Mouse (Mus musculus) spleen, postnatal 14 days (tissue): ENCODE results near the gene Cenpm.

Experiments
- DNase-seq, 2 experiments: peaks; one replicate each; pipeline ENCODE4 v3.0.0; 2021 to 2022; ENCODE audit warnings: low spot score in 2 of 2

Cenpm gene

DNA sequence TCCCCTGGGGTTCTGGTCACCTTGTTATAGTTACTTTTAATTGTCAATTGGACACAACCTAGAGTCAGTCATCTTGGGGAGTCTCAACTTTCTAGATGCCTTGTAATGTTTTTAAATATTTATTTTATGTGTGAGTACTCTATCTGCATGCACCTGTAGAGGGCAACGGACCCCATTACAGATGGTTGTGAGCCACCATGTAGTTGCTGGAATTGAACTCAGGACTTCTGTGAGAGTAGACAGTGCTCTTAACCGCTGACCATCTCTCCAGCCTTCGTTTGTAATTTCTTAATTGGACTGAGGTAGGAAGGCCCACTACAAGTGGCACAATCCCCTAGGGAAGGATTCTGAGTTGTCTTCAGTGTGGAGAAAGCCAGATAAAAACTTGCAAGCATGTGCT, 1.2 kb downstream of the Cenpm start:
- no peak for DNase-seq

DNA sequence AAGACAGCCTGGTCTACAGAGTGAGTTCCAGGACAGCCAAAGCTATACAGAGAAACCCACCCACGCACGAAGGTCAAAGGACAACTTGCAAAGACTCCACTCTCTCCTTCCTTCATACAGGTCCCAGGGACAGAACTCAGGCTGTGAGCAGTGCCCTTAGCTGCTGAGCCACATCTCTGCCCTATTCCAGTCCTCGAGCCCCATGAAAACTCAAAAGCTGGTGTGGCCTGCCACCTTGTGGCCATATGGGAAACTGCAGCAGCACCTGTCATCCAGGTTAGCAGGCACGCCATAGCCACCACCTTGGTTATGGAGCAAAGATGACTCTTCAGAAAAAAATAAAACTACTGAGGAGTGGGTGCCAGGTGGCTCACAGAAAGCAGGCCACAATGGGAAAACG, 8.0 kb downstream of the Cenpm start:
- DNase-seq: peak; percentile 75 to 86

DNA sequence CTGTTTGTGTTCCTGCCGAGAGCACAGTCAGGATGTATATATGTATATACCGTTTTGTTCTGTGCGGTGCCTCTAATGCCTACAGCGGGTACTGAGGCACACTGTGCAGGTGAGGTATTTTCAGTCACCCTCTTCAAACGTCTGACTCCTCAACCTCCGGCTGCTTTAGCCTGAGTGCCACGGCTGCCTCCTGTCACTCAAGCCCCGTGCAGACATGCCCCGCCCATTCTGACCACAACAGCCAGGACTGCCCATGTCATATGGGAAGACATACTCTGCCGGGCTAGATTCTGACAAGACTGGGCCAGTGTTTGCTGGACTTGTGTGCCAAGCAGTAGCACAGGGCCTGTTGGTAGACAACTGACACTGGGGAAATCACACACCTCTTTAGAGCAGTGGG, 8.9 kb downstream of the Cenpm start:
- DNase-seq: no peak

DNA sequence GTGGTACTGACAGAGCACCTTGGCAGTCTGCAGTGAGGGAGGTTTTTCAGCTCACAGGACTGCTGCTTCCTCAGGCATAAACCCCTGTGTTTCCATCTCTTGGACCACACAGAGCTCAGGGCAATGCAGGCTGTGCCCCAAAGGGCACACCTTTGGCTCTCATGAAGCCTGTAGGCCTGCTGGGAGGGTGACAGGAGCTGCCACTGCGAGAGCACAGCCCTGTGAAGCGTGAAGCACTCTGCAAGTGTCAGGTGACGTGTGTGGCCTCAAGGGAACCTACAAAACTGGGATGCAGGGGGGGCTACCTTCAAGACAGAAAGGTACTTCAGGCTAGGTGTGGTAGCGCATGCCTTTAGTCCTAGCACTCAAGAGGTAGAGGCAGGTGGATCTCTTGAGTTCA, 11.9 kb downstream of the Cenpm start:
- DNase-seq: no peak

DNA sequence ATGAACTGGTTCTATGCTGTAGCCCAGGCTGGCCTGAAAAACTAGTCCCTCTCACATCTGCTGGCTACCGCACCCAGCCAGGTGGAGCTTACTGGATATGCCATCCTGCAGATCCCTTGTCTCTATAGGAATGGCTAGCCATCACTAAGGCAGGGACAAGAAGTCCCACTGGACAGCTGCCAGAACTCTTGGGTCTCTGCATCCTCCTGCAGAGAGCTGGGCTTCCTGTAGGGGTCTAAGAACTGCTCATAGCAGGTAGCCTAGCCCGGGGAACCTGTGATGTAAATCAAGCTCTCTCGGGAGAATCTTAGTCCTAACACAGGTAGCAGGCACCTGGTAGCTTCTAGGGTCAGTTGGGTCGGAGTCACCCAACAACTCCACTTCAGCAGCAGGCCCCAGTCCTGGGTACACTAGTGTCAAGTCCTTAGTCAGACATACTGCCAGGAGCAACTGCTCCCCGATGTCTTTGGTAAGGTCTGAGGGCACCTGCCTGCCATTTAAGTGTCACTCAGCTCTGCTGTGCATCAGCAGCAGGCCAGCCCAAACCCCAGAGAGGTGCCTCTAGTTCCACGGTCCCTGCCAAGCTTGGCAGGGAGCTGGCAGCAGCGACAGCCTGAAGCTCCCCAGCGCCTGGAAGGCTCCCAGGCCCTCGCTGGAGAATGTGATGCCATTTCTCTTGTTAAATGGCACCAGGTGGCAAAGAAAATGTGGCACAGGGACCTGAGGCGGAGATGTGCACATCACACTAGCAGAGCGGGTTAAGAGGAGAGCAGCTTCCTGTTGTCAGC, 12.8 kb downstream of the Cenpm start:
- DNase-seq: no peak

DNA sequence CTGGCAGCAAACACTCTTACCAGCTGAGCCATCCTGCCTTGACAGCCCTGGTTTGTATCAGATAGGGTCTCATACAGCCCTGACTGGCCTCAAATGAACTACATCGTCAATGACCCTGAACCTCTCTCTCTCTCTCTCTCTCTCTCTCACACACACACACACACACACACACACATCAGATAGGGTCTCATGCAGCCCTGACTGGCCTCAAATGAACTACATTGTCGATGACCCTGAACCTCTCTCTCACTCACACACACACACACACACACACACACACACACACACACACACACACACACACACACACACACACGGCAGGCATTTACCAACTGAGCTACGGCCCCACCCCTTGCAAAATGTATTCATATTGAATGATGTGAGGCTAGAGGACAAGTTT, 13.4 kb downstream of the Cenpm start:
- no peak for DNase-seq

DNA sequence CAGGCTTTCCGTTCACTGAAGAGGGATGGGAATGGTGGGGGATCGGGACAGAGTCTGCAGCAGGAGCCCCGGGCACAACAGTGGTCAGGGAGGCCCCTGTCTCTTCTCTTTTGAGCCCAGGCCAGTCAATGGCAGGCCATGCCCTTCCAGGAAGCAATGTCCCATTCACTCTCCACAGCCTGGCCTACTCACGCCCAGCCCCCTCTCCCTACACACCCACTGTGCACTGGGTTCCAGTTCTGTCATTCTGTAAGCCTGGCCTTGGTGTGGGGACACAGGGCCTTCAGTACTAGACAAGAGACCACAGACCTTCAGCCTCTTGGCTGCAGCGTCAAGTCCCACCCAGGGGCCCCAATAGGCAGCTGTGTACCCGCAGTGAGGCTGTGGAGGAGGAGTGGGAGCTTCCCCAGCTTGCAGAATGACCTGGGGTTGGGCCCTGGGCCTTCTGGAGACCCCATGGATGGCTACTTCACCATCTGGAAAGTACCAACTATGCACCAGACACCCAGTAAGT, 14.4 kb downstream of the Cenpm start:
- DNase-seq: no peak

DNA sequence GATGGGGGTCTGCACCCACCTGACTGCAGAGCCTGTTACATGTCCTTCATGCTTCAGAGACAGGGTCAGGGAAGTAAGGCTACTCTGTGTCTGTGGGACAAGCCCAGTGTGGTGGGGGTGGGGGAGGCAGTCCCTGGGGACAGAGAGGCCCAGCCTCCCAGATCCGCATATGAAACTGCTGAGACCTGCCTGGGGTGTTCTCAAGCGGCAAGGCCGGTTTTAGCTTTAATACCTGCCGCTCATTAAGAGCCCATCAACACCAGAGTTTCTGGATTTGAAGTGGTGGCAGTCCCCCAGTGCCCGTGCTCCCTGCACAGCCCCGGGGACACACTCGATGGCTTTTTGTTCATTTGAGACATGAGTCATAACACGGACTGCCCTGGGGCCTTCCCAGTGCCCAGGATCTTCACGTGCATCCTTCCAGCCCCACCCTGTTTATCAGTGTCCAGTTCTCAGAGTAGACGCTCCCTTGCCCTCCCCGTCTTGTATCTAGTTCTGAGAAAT, 15.0 kb downstream of the Cenpm start:
- peak in 1 of 2 experiments; percentile 61 for DNase-seq

DNA sequence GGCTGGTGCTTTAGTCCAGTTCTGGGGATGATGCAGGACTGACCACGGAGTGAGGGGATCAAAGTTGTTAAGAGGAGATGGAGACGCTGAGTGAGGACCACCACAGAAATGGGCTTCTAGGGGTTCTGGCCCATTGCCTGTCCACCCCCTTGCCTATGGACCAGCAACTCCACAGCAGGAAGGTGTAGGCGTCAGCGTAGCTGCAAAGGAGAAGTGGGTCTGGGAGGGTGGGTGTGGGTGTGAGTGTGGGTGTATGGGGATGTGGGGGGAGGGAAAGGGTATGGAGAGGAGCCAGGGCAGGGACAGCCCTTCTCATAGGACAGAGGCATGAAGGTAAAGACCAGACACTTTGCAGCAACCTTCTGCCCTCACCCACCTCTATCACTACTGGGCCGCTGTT, 18.8 kb downstream of the Cenpm start:
- no peak for DNase-seq

DNA sequence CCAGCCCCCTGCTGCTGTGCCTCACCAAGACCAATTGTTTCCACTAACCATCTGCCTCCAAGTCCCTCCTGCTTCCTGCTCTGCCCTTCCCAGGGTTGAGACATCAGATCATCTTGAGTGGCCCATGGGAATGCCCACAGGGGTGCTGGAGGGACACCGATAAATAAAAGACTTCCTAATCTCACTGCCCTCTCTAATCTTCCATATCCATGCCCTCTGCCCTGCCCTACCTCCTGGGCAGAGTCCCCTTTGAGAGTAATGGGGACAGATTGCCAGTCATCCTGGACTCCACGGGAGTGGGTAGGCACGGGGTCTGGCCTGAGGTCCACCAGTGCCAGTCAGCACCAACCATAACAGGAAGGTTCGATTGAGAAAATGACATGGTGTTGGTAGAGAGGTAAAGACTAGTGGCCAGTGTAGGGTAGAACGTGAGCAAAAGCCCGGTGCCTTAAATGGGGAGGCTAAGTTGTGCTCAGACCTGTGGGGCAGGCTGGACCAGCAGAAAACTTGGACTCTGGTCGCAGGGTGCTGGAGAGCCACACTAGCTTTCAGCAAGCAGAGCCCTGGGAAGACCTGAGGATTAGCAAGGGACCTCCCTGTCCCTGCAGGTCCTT, 19.8 kb downstream of the Cenpm start:
- DNase-seq: no peak

DNA sequence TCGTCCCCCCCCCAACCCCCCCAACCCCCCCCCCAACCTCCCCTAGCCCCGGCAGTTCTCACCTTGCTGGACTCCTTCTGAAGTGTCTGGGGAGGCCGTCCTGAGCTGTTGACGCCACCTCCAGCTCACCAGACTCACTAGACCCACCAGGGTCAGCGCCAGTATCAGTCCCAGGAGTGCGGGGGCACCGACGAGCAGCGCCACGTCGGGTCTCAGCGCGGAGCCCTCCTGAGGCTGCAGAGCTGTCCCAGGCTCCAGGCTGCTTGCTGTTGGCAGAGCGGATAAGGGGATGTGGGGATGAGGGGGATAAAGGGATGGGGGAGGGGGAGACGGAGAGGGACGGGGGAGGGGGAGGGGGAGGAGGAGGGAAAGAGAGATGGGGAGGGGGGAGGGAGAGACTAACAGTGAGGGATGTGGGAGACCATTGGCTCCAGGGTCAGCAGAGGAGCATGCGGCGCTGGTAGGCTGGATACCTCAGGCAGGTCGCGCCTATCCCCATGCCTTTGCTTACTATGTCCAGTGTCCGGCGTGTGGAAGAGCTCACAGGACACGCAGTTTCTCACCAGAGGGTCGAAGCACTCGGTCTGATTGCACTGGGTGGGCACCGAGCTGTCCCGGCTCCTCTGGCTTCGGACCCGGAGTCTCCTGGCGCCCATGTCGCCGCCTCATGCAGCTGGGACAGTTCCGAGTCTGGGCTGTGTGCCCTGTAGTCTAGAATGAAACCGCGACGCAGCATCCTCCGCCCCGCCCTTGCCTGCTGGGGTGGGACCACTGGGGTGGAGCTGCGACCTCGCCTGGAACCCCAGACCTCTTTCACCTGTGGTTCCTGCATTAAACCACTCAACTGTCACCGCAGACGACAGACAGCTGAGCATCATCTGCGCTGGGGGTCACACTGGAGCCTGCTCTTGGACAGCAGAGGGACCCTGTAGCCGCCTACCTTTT, 20.6 kb downstream of the Cenpm start, which contains the start of gene Tnfrsf13c:
Tnfrsf13c (minus strand) TSS at position 713 of the 945 bp plus-strand sequence.
- DNase-seq: peak; percentile 67 to 79

DNA sequence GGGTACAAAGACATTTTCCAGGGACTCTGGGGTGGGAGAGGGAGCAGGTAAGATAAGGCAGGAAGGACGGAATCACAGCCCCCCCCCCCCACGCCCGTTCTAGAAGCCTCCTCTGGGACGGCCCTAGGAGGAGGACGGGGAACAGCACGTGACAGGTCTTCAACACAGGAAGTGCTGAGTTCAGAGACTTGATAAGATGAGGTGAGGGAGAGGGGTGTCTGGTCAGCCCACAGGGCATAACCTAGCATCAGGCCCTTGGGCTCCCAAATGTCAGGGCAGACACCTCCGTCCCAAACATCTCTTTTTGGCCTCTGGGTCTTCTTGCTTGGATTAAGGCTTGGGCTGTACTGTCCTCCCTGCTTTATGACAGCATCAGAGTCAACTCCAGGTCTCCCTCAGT, 21.3 kb downstream of the Cenpm start:
- no peak for DNase-seq

DNA sequence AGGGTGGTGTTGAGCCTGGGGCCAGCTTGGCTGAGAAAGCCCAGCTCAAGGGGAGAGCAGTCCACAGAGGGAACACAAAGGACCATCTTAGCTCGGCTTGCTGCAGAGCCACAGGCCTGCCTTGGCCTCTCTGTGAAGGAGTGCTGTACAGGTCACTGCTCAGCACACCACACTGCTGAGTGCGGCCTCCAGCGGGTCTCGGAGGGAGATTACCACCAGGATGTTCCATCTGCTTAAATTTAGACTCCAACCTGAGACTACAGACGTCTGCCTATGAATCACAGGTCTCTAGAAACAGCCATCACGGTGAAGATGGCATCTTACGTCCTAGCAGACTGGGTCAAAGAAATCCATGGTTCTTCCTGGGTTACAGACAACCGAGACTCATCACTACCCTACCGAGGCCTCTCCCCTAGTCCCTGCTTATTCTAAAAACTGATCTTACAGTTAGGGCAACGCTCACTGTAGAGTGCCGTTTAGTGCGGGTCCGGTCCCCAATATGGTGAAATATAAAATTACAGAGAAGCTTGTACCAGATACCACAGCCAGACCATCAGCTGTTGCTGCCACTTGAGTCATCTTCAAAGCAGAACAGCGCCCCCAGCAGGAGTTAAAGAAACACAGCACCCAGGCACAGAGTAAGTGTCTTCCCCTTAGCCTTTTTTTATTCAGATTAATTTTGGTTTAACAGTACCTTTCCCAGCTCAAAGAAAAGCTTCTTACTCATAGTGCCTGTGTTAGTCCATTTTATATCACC, 23.3 kb downstream of the Cenpm start:
- DNase-seq: no peak

DNA sequence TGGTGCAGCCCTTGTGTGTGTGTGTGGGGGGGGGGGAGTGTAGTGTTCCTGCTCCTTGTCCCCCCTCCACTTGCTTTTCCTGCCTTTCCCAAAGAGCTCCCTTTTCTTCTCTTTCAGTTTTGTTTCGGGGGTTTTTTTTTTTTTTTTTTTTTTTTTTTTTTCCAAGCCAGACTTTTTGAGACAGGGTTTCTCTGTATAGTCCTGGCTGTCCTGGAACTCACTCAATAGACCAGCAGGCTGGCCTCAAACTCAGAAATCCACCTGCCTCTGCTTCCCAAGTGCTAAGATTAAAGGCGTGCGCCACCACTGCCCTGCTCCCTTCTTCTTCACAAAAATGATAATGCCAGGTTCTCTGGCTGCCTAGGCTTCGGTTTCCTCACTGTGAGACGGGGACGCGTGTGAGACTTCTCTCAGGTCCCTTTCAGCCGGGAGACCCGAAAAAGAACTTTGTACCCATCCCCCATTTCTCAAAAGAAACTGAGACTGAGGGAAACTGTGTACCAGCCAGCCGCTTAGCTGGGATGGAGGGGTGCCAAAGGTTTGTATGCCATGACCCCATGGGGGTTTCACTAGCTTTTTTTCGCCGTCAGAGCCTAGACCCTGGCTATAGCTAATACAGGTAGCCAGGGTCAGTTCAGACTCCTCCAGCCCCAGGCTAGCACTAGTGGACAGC, 24.4 kb downstream of the Cenpm start:
- DNase-seq: no peak

DNA sequence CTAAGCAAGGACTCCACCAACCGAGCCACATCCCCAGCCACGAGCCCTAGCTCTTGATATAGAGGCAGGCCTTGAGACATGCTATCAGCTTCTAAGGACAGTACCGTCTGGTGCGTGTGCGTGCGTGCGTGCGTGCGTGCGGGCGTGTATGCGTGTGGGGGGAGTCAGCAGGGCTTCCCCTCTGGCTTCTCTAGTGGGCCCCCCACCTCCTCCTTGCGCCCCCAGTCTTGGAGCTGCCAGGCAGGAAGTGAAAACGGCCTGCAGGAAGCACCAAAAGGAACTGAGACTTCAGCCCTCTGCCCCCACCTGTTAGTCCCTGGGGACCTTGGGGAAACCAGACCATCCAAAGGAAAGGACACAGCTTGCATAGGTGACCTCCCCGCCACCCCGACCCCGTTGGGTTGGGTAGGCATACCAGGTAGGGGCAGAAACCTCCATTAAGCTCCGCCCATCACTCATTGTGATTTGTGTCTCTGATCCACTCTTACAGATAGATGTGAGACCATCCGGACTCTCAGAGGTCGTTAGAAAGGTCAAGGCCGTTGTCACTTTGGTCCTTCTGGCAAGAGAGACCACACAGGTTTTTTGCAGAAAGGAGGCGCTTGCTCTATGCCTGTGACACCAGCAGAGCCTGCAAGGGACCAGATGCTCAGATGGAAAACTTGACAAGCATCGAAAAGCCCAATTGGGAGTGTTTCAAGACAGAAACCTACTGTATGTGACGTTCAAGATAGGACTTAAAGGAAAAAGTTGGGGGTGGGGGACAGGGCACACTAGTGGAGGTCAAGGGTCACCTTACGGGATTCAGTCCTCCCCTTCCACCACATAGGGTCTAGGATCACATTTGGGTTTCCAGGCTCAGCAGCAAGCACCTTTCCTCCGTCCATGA, 25.5 kb downstream of the Cenpm start:
- peak; percentile 41 to 66 for DNase-seq

DNA sequence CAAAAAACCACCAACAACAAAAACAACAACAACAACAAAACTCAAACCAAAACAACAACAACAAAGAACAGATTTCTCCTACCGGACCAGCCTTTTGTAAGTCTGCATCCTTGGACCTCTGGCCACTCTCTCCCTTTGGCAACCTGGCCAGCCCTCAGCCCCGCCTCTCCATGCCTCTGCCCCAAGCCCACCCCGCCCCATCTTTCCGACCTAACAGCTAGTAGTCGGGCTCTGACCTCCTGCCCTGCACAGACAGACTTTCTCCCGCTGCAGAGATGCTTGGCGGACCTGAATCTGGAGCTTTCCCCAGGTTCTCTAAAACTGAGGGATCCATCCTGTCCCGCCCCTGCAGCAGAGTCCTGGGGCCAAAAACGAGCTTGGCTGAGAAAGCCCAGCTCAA, 26.6 kb downstream of the Cenpm start:
- no peak for DNase-seq

DNA sequence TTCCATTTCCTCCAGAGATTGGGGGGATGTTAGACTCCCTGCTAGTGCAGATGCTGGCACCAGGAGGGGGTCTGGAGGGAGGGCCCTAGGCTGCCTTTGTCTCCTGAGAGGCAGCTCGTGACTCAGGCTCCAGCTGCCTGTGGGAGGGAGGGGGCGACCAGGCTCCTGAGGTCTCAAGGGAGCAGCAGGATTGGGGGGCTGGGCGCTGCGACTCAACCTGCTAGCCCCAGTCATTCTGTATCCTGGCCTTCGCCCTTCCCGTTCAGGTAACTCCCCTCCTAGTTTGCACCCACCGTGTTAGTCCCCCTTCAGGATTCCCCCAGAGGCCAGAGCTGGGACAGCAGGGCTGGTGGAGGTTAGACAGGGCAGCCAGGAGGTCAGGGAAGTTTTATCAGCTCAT, 27.5 kb downstream of the Cenpm start:
- DNase-seq: no peak

DNA sequence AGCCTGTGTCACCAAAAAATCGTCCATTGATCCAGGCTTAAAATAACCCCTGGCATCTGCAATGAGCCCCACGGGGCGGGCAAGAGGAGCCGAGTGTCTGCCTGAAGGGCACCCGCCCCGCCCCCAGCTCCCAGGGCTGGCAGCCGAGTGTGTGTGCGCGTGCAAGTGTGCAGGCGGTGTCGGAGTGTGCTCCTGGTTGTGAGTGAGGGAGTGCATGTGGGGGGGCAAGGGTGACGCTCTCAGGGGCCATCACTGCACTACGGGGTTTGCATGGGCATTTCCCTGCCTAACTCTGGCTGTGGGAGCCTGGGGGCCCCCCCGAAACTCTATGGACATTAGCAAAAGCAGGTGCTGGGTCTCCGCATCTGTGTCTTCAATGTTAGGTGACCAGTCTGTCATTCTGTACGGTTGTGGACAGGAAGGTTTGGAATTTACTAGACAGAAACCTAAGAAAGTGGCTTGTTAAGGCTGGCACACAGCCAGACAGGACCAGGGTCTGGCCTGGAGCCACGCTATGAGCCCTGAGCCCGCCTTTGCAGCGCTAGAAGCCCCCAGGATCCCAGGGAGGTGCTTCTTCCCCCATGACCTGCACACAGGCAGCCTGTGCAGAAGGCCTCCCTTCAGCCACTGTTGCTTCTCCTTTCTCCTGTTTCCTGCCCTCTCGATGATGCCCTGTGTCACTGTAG, 28.3 kb downstream of the Cenpm start:
- no peak for DNase-seq
